Mouse (Mus musculus) skeletal muscle tissue, adult 2 months (tissue): ENCODE results near the gene Itga3.

Experiments
- DNase-seq: peaks from one replicate; pipeline ENCODE4 v3.0.0-alpha.2; 2012; ENCODE audit warnings: low read depth, low spot score

Gene Itga3

GRCm38 (mm10) chr11:95096608-95097373 is 20.2 kb upstream of the Itga3 start:
- no peak for DNase-seq

GRCm38 (mm10) chr11:95095596-95095995 is 19.0 kb upstream of the Itga3 start:
- no peak for DNase-seq

GRCm38 (mm10) chr11:95093077-95093476 is 16.5 kb upstream of the Itga3 start:
- DNase-seq: no peak

GRCm38 (mm10) chr11:95088857-95089779 is 12.5 kb upstream of the Itga3 start:
- DNase-seq: no peak

GRCm38 (mm10) chr11:95088286-95088685 is 11.7 kb upstream of the Itga3 start:
- DNase-seq: no peak

GRCm38 (mm10) chr11:95087301-95088228 is 11.0 kb upstream of the Itga3 start:
- no peak for DNase-seq

GRCm38 (mm10) chr11:95086229-95086628 is 9.6 kb upstream of the Itga3 start:
- no peak for DNase-seq

GRCm38 (mm10) chr11:95085710-95086109 is 9.1 kb upstream of the Itga3 start:
- DNase-seq: no peak

GRCm38 (mm10) chr11:95084811-95085382 is 8.3 kb upstream of the Itga3 start:
- no peak for DNase-seq

- no peak for DNase-seq
Observed at GRCm38 (mm10) chr11:95084175-95084574, 7.6 kb upstream of the Itga3 start.

- no peak for DNase-seq
Observed at GRCm38 (mm10) chr11:95082896-95083295, 6.3 kb upstream of the Itga3 start.

GRCm38 (mm10) chr11:95080783-95081182 is 4.2 kb upstream of the Itga3 start:
- no peak for DNase-seq

- no peak for DNase-seq
Observed at GRCm38 (mm10) chr11:95079256-95079875, 2.8 kb upstream of the Itga3 start.

GRCm38 (mm10) chr11:95077956-95078355 is 1.4 kb upstream of the Itga3 start:
- DNase-seq: no peak

- DNase-seq: no peak
Observed at GRCm38 (mm10) chr11:95076041-95076535, 513 bp downstream of the Itga3 start.

GRCm38 (mm10) chr11:95075197-95076040 is 1.2 kb downstream of the Itga3 start:
- no peak for DNase-seq

- DNase-seq: no peak
Observed at GRCm38 (mm10) chr11:95074694-95075093, 1.9 kb downstream of the Itga3 start.

- DNase-seq: no peak
Observed at GRCm38 (mm10) chr11:95073835-95074234, 2.8 kb downstream of the Itga3 start.

- no peak for DNase-seq
Observed at GRCm38 (mm10) chr11:95072804-95073203, 3.8 kb downstream of the Itga3 start.

GRCm38 (mm10) chr11:95072136-95072535 is 4.5 kb downstream of the Itga3 start:
- DNase-seq: no peak
